Mouse (Mus musculus) forebrain, embryonic 16.5 days (tissue): ENCODE results near the gene Soga1. TPM values are rescaled to one million over a fixed set of nuclear protein-coding genes. Genes with fewer than 3 reads are reported as not detected.

Source experiments
- ATAC-seq: fragments of 200-750 bp; cut with Nextera tagmentation; 2 replicates; pipeline ENCODE4 v1.8.0; 2017; ENCODE audit warnings: mild to moderate bottlenecking, moderate library complexity
- H3K27ac ChIP-seq: fragments of 300-500 bp; sonication (generic); 2 replicates; pipeline ENCODE4 v1.5.1; 2014; ENCODE audit warnings: low read length, control low read depth
- H3K27me3 ChIP-seq: fragments of 300-500 bp; sonication (generic); replicated peaks from 2 replicates; pipeline ENCODE4 v1.6.1; 2014; ENCODE audit warnings: low read length; ENCODE audit not compliant: control insufficient read depth, insufficient read depth
- H3K36me3 ChIP-seq: fragments of 300-500 bp; sonication (generic); 2 replicates; pipeline ENCODE4 v1.6.1; 2014; ENCODE audit not compliant: control insufficient read depth, insufficient read depth
- H3K4me1 ChIP-seq: fragments of 300-500 bp; sonication (generic); replicated peaks from 2 replicates; pipeline ENCODE4 v1.6.1; 2014; ENCODE audit warnings: low read length; ENCODE audit not compliant: control insufficient read depth, insufficient read depth
- H3K4me2 ChIP-seq: fragments of 300-500 bp; sonication (generic); 2 replicates; pipeline ENCODE4 v1.6.1; 2014; ENCODE audit warnings: mild to moderate bottlenecking, low read length, control low read depth
- H3K4me3 ChIP-seq: fragments of 300-500 bp; sonication (generic); replicated peaks from 2 replicates; pipeline ENCODE4 v1.5.1; 2014; ENCODE audit warnings: mild to moderate bottlenecking, low read length, control low read depth
- H3K9ac ChIP-seq: fragments of 300-500 bp; sonication (generic); replicated peaks from 2 replicates; pipeline ENCODE4 v1.6.1; 2014; ENCODE audit warnings: low read depth, low read length, control low read depth
- H3K9me3 ChIP-seq: fragments of 300-500 bp; sonication (generic); 2 replicates; pipeline ENCODE4 v1.6.1; 2016; ENCODE audit warnings: low read length; ENCODE audit not compliant: control insufficient read depth
- WGBS: fragments of 180-500 bp; shearing (Covaris S2); extraction: QIAGEN DNeasy Blood & Tissue Kit; methylation state at CpG from one replicate; pipeline ENCODE4 v1.1.7; 2014; 5-methylcytosine and 5-hydroxymethylcytosine counted together
- polyA plus RNA-seq: library from polyadenylated mRNA; unstranded; fragments of >200 nt; fragmentation: Nextera tagmentation; extraction: Ambion mirVana; gene quantifications from 2 replicates; pipeline ENCODE4 v1.2.1, GENCODE M21; 2015

Soga1 gene
- polyA plus RNA-seq, 1 experiment from 2014 or later, result 5.8 TPM

DNA sequence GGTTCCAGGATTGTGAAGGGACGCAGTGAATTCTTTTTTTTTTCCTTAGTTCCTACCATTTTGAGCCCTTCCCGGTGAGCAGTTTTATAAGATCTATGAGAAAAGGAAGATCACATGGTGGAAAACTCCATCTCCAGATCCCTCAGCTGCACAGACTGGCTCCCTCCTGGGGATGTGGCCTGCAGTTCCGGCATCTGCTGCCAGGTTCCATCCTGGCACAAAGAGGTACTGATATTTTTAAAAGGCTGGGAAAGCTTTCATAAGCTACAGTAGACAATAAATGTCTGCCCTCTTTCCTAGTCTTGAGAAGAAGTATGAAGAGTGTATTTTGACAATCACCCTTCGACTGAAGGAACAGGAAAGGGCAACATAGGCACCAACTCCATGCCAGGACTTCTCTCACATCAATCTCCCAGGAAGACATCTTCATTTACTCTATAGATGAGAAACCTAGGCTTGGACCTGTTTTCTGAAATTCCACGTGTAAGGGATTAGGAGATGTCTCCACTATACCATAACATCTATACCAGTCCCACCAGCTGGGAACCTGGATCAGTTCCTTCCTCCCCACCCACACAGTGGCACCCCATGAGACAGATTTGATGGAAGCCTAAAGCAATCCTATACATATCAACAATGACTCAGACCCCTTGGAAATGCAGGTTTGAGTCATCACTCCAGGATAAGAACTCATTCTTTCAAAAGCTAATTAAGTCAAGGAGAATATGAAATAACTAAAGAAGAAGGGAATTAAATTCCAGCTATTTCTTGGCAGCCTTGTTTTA is 105.5 kb downstream of the Soga1 start:
- ATAC-seq, result no peak
- H3K4me1 ChIP-seq, result peaks cover 5% of the 10 kb centered on the region; the same call in 1 of the 2 replicates
- H3K9me3 ChIP-seq, result no peaks in the 10 kb centered on the region
- no peak overlapping the region for H3K4me2 ChIP-seq
- no peaks in the 10 kb centered on the region for H3K36me3 ChIP-seq
- 80% methylated on average over 5 of the region's 5 CpGs for WGBS
- no peak overlapping the region for H3K9ac ChIP-seq
- H3K4me3 ChIP-seq, result no peak overlapping the region
- H3K27ac ChIP-seq, result no peak overlapping the region
- no peaks in the 10 kb centered on the region for H3K27me3 ChIP-seq

DNA sequence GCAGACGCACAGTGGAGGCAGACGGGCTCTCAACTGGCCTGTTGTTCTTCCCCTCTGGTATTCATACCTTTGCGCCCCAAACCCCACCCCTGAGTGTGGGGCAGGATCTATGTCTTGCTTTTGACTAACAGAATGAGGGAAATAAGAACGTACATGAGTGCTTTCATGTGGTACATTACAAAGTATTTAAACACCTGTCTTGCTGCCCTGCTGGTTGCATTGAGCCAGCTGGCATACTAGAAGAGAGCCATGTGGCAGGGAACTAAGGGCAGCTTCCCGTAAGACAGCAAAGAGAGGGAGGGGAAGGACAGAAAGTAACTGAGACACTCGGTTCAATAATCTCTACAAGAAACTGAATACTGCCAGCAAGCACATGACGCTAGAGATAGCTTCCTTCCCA is 108.8 kb downstream of the Soga1 start:
- ATAC-seq, result no peak
- Histone ChIP-seq H3K27me3 (no peaks in the 10 kb centered on the region), H3K4me3 (no peak overlapping the region), H3K27ac (no peak overlapping the region), H3K9me3 (no peaks in the 10 kb centered on the region), H3K9ac (no peak overlapping the region), H3K36me3 (no peaks in the 10 kb centered on the region), H3K4me1 (0 out of 2 replicates have a peak, but pooled peaks cover 2% of the 10 kb centered on the region), H3K4me2 (no peak overlapping the region)
- 67% methylated on average over 7 of the region's 7 CpGs for WGBS

DNA sequence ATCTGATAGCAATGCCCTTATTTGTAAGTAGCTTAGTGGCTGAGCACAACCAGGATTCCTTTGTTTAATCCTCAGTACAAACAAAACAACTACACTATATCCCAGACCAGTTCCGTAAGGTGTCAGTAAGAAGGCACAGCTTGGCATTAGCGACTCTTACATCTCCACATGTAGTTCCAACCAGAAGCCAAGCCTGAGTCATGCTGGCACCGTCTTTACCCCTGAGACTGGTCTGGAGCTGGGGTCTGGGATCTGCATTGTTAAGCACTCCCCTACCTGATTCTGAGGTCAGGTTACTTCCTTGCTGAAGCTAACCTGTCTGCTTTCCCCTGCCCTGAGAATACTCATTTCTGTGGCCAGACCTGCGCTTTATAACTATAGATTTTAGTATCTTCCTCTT is 110.6 kb downstream of the Soga1 start:
- no peak for ATAC-seq
- Histone ChIP-seq H3K36me3 (no peaks in the 10 kb centered on the region), H3K27ac (no peak overlapping the region), H3K9me3 (no peaks in the 10 kb centered on the region), H3K9ac (no peak overlapping the region), H3K27me3 (no peaks in the 10 kb centered on the region), H3K4me2 (no peak overlapping the region), H3K4me1 (0 out of 2 replicates have a peak, but pooled peaks cover 2% of the 10 kb centered on the region), H3K4me3 (no peak overlapping the region)
- 84% methylated on average over 4 of the region's 4 CpGs for WGBS

DNA sequence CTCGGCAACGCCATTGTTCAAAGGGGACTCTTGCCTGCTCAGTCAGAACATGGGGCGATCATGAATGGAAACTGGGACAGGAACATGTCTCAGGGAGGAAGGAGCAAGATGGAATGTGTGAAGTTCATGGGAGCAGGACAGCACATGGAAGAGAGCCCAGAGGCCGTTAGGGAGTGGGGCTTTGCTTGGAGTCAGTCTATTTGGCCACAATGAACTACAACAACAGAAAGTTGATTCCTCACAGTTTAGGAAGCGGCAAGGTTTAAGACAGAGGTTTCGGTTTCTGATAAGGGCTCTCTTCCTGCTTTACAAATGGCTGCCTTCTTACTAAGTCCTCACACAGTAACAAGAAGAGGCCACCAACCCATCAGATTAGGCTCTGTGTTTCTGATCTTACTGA is 111.7 kb downstream of the Soga1 start:
- no peak overlapping the region for H3K4me2 ChIP-seq
- no peaks in the 10 kb centered on the region for H3K9me3 ChIP-seq
- no peaks in the 10 kb centered on the region for H3K36me3 ChIP-seq
- ATAC-seq, result no peak
- H3K4me1 ChIP-seq, result 0 out of 2 replicates have a peak, but pooled peaks cover 2% of the 10 kb centered on the region
- no peak overlapping the region for H3K27ac ChIP-seq
- no peaks in the 10 kb centered on the region for H3K27me3 ChIP-seq
- no peak overlapping the region for H3K4me3 ChIP-seq
- H3K9ac ChIP-seq, result no peak overlapping the region
- WGBS, result 84% methylated on average over 6 of the region's 6 CpGs

Other genes with a start within 250 kb of the Soga1 start
- 33.1 and 39.1 TPM in 2 replicates for gene Tgif2, start 239.2 kb downstream of the Soga1 start, polyA plus RNA-seq
- 10.2 and 15.0 TPM in 2 replicates for gene 4930518I15Rik, start 221.3 kb downstream of the Soga1 start, polyA plus RNA-seq
- 131 and 139 TPM in 2 replicates for gene Rab5if, start 216.1 kb downstream of the Soga1 start, polyA plus RNA-seq
- 0.11 and 0.29 TPM in 2 replicates for gene Sla2, start 192.1 kb downstream of the Soga1 start, polyA plus RNA-seq
- gene Ndrg3, start 87.2 kb downstream of the Soga1 start, polyA plus RNA-seq, result 150 and 152 TPM in 2 replicates
- 20.3 and 22.8 TPM in 2 replicates for gene Dsn1, start 72.1 kb downstream of the Soga1 start, polyA plus RNA-seq
- not detected in 2 replicates for gene Tldc2, start 7.8 kb upstream of the Soga1 start, polyA plus RNA-seq
- gene Samhd1, start 56.0 kb upstream of the Soga1 start, polyA plus RNA-seq, result 10.2 and 11.0 TPM in 2 replicates
- 10.1 and 11.1 TPM in 2 replicates for gene Rbl1, start 125.3 kb upstream of the Soga1 start, polyA plus RNA-seq
- gene Rpn2, start 199.8 kb upstream of the Soga1 start, polyA plus RNA-seq, result 183 and 189 TPM in 2 replicates
- gene Mroh8, start 200.3 kb upstream of the Soga1 start, polyA plus RNA-seq, result 0.20 and 0.30 TPM in 2 replicates